Mouse (Mus musculus): ENCODE results near the gene Faf1.

DNA sequence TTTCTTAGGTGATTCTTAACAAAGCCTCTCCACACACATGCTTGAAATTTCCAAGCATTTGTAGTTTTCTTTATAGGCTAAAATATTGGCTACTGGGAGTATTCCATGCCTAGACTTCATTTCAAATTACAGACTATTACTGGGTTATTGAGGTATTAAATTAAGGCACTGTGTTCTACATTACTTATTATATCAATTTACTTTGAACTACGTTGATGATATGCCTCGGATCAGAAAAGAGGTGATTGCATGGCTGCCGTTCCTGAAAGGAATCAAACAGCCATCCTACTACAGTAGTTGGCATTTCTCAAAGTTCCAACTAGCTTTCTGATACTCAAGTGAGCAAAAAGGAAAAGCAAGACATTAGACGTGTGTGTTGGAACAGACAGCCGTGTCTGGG lies 14.1 kb upstream of the Faf1 start:
- no peak for TF ChIP-seq CTCF (IDR thresholded peaks at IDR 0.05; ENCODE audit: borderline replicate concordance, insufficient read depth, low read length)
- TF ChIP-seq POLR2A (IDR thresholded peaks at IDR 0.05; ENCODE audit: low read depth, low read length), result no peak

Data from embryonic fibroblast, embryonic 13.5 days (primary cell).